Mouse (Mus musculus) kidney, adult 2 months (tissue): ENCODE data around the gene Arhgef6.

Experiments used
- CTCF ChIP-seq: fragments of 200-500 bp; conservative IDR thresholded peaks from 2 replicates; pipeline ENCODE4 v1.5.1; 2011; ENCODE audit warnings: low read depth, mild to moderate bottlenecking, control low read depth, low read length, moderate library complexity, mixed read lengths; ENCODE audit not compliant: insufficient read depth, insufficient read length
- POLR2A ChIP-seq: fragments of 200-500 bp; IDR thresholded peaks from one replicate; pipeline ENCODE4 v1.6.1; 2011; ENCODE audit warnings: low read depth, low read length, control low read depth

DNA sequence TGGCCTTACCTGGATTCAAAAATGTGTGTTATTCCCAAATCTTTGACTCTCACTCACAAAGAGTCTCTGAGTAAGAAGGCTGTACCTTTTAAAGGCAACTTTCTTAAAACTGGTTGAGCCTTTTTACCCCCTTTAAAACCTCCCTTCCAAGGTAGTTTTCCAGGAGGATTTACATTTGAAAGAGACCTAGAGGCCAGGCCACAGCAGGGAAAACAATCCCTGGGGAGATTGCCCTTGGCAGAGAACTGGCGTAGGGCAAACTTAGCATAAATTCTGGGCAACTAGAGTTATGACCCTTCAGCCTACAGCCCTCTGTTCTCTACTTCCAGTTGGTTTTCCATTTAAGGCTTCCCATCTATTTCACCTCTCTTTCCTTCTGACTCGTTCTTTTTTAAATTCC lies 140.5 kb downstream of the Arhgef6 start:
- TF ChIP-seq CTCF (no peak), POLR2A (no peak)
